Mouse (Mus musculus): ENCODE measurements at regions not wholly inside any gene's neighbourhood (a gene's known extent, or its start where the extent isn't known, plus 50 kb on each side); places are given as distances from the start of the nearest gene placed in this dataset.

GRCm38 (mm10) chr16:29706996-29707395, 127.9 kb downstream of the Opa1 start:
- DNase-seq (ENCODE audit: inconsistent ontology term): no peak

GRCm38 (mm10) chr16:29707656-29708055, 128.5 kb downstream of the Opa1 start:
- no peak for DNase-seq (ENCODE audit: inconsistent ontology term)

- DNase-seq (ENCODE audit: inconsistent ontology term): no peak
Measured at GRCm38 (mm10) chr16:29709072-29709471, 129.9 kb downstream of the Opa1 start.

- DNase-seq (ENCODE audit: inconsistent ontology term): no peak
Measured at GRCm38 (mm10) chr16:29711386-29711785, 132.3 kb downstream of the Opa1 start.

- peak; percentile 50 for DNase-seq (ENCODE audit: inconsistent ontology term)
Measured at GRCm38 (mm10) chr16:29711912-29712681, 133.0 kb downstream of the Opa1 start.

GRCm38 (mm10) chr16:29714612-29715127, 135.5 kb downstream of the Opa1 start:
- peak; percentile 99 for DNase-seq (ENCODE audit: inconsistent ontology term)

- no peak for DNase-seq (ENCODE audit: inconsistent ontology term)
Measured at GRCm38 (mm10) chr16:29718965-29719364, 139.8 kb downstream of the Opa1 start.

GRCm38 (mm10) chr16:29719571-29720451, 140.7 kb downstream of the Opa1 start:
- DNase-seq (ENCODE audit: inconsistent ontology term): peak; percentile 87

GRCm38 (mm10) chr16:29725153-29725552, 146.0 kb downstream of the Opa1 start:
- DNase-seq (ENCODE audit: inconsistent ontology term): no peak

GRCm38 (mm10) chr16:29725563-29725962, 146.4 kb downstream of the Opa1 start:
- DNase-seq (ENCODE audit: inconsistent ontology term): no peak

GRCm38 (mm10) chr16:29727397-29727796, 148.3 kb downstream of the Opa1 start:
- no peak for DNase-seq (ENCODE audit: inconsistent ontology term)

- DNase-seq (ENCODE audit: inconsistent ontology term): peak; percentile 90
Measured at GRCm38 (mm10) chr16:29728769-29729481, 149.8 kb downstream of the Opa1 start.

- peak; percentile 40 for DNase-seq (ENCODE audit: inconsistent ontology term)
Measured at GRCm38 (mm10) chr16:29730010-29730409, 150.9 kb downstream of the Opa1 start.

GRCm38 (mm10) chr16:29732889-29733288, 153.8 kb downstream of the Opa1 start:
- DNase-seq (ENCODE audit: inconsistent ontology term): peak; percentile 51

GRCm38 (mm10) chr16:29733847-29734246, 154.7 kb downstream of the Opa1 start:
- DNase-seq (ENCODE audit: inconsistent ontology term): no peak

- DNase-seq (ENCODE audit: inconsistent ontology term): peak; percentile 86
Measured at GRCm38 (mm10) chr16:29734324-29734723, 155.2 kb downstream of the Opa1 start.

- peak; percentile 94 for DNase-seq (ENCODE audit: inconsistent ontology term)
Measured at GRCm38 (mm10) chr16:29734738-29735250, 155.7 kb downstream of the Opa1 start.

GRCm38 (mm10) chr16:29735371-29736008, 156.4 kb downstream of the Opa1 start:
- no peak for DNase-seq (ENCODE audit: inconsistent ontology term)

- DNase-seq (ENCODE audit: inconsistent ontology term): no peak
Measured at GRCm38 (mm10) chr16:29736211-29736610, 157.1 kb downstream of the Opa1 start.

GRCm38 (mm10) chr16:29738075-29738474, 158.9 kb downstream of the Opa1 start:
- DNase-seq (ENCODE audit: inconsistent ontology term): no peak

Data from Muller cell, postnatal 12 days (primary cell).